Mouse (Mus musculus): ENCODE data around the gene Tldc2.

The Tldc2 gene

DNA sequence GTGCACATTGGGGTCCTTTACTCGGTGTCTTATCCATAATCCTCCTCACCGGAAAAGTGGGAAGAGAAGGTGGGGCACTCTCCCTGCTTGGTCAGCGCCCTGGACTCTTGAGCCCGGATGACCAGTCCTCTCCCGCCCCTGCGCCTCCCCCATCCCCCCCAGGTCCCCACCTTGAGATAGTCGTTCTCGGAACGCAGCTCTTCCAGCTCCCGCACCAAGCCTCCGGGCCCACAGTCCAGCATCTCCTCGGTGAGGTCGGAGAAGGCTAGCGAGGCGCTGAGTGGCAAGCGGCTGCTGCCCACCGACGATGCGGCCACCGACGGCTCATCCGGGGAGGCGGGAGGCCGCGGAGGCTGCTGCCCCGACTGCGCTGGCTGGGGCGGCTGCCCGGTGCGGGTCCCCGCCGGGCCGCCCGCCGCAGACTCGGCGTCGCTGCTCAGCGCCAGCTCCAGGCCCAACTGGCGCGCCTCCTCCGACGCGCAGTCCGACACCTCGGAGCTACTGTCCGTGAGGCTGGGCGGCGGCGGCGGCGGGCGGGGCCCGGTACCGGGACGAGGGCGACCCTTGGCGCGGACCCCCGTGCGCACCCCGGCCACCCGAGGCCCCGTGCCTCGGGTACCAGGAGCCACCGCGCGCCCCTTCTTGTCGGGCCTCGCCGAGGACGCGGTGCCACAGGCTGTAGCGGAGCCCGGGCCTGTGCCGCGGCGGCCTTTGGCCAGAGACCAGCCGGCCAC is 8.6 kb upstream of the Tldc2 start:
- no peak for DNase-seq (ENCODE audit: low spot score)

DNA sequence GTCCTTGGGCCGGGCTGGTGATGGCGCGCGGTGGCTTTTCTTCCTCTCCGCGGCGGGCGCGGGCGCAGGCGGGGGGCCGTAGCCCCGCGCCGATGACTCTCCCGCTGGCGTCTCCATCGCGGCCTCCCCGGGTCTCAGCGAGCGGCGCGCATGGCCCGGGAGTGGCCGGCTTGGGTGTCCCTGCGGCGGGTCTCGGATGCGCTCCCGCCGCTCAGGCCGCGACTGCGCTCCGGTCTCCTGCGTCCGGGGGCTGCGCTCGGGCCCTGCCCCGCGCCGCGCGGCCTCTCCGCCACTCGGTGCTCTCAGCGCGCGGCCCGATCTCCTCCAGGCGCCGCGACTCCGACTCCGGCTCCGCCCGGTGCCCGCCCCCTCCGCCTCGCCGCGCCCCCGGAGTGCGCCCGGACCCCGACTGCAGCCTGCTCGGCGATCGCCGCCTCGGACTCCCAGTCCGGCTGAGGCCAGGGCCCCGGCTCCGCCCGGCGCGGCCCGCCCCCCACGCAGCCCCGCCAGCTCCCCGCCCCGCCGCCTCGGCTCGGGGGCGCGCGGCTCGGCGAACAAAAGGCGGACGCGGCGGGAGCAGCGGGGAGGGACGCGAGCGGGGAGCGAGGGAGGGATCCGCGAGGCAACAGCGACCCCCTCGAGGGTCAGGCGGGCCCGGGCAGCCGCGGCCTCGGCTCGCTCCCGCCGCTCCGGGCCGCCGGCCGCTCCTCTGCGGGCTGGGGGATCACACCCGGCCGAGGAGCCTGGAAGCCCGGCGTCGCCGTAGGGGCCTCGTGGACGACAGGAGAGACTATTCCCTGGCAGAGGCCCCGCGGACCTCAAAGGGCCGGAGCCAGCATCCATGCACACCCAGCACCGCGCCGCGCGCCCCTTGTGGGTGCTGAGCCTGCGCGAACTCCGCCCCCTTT is 7.8 kb upstream of the Tldc2 start, which contains the start of gene Soga1:
Gene Soga1 (minus strand): TSS at position 462 of the 908 bp plus-strand sequence.
- no peak for DNase-seq (ENCODE audit: low spot score)

DNA sequence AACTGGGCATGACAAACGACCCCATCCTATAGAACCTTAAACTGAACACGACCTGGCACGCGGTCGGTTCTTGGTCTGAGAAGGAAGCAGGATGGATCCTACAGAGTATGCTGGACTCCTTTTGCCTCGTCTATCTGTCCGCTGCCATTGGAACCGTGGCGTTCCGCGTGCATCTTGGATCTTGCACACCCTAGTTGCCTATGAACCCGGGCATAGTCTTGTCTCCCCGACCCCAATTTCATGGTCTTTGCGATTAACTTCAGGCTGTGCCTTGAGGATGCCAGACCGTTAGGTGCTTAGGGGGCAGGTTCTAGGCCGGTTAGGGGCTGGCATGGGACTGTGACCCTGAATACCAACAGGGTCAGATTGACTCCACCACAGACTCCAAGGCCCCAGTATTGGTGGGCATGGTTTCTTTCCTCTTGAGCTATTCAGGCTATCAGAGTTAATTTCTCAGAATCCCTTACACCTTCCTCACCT is 7.1 kb upstream of the Tldc2 start:
- DNase-seq (ENCODE audit: low spot score): no peak

DNA sequence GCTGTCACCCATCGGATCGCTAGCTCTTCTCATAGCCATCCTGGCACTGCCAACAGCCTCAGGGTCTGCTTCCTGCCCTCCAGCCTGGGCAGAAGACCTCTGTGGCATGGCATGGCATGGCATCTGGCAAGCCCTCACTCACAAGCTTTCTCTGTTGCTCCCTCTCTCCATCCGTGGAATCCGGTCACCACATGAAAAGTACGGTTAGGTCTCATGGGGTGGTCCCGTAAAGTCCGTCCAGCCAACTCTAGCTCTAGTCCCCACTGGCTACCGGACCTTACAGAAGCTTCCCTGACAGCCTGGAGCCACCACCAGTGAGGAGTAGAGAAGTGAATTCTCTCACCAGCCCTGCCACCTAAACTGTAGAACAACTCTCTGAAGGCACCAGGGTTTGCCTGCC is 5.5 kb upstream of the Tldc2 start:
- no peak for DNase-seq (ENCODE audit: low spot score)

DNA sequence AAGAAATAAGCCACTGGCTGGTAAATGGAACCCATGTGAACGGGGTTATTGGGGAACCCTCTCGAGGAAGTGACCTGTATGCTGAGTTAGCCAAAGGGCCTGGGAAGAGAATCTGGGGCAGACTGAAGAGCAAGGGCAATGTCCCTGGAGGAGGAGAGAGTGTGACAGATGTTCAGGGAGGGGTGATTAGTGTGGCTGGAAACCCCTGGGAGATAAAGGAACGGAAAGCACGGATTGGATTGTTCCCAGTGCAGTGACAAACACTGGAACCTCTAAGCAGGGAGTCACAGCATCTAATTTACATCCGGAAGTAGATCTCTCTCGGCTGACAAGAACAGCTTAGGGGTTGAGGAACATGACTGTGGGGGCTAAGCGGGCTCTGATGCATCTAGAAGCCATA is 4.9 kb upstream of the Tldc2 start:
- no peak for DNase-seq (ENCODE audit: low spot score)

DNA sequence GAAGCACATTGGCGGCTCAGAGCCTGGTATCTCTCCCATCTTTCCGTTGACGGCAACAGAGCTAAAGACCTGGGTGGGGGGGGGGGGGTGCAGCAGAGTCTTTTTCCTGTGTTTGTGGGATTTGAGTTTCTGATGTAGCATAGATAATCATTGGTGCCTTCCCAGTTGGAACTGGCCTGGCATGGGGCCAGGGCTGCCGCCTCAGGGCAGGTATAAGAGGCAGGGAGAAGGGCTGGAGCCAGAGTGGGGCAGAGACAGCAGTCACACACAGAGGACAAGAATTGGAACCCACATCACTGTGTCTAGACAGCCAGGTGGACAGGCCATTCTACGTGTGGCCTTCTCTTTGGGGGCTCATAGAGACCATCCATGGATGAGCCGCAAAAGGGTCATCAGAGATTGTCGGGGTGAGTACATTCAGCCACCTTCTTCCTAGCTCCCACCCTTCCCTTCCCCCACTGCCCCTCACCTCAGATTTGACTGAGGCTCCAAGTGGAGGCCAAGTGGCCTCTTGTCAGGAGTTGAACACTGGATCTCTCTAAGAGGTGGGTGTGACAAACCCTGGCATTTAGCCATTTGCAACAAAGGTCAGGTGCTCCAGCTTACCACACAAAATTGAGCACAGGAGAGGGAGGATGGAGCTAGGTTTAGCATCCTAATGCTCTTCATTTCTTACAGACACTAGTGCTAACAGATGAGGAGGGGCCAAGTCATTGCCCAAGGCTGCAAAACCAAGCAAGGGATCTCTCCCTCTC is 1.8 kb upstream of the Tldc2 start:
- DNase-seq (ENCODE audit: low spot score): no peak

DNA sequence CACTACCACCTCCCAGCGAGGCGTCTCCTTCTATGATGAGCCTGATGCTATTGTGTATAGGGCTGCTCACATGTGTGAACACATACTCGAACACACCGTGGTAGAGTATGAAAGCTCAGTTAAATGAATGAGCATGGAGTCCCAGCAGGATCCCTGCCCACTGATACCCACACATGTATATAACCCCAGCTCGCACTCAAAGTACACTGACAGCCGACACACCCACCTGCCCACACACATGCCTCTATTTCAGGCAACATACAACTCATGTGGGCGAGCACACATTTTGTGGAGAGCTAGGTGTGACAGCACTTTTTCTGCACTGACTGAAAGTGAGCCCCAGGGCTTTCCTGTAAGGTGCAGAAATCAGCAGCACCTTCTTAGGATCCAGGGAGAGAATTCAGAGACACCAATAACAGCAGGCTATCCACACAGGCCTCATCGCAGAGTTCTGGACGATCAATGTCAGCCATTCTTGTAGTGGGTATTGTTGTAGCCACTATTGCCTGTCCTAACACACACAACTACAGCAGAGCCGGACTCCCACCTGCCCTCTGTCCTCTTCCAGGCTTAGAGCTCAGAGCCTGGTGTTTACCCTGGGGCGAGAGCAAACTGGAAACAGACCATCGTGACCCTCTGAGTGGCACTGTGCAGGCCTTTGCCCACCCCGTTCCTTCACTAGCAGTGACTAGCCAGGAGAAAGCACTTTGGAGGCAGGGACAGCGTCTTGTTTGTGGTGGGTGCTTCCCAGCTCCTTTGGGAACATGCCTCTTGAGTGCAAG is 872 bp downstream of the Tldc2 start:
- DNase-seq (ENCODE audit: low spot score): no peak

DNA sequence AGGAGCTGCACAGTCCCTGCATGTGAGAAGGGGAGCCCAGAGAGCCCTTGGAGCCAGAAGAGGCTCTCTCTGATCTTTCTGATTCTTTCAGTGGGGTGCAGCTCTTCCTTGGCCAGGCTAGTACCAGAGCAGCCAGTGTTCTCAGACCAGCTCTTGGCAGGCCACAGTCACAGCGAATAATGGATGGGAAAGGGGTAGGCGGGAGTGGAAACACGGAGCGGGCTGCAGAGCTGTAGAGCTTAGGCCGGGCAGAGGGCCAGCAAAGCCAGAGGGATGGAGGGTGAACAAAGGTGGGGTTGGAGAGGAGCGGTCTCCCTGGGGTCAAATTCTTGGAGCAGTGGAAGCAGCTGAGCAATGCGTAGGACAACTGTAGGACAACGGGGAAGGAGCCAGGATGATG is 5.2 kb downstream of the Tldc2 start:
- no peak for DNase-seq (ENCODE audit: low spot score)

DNA sequence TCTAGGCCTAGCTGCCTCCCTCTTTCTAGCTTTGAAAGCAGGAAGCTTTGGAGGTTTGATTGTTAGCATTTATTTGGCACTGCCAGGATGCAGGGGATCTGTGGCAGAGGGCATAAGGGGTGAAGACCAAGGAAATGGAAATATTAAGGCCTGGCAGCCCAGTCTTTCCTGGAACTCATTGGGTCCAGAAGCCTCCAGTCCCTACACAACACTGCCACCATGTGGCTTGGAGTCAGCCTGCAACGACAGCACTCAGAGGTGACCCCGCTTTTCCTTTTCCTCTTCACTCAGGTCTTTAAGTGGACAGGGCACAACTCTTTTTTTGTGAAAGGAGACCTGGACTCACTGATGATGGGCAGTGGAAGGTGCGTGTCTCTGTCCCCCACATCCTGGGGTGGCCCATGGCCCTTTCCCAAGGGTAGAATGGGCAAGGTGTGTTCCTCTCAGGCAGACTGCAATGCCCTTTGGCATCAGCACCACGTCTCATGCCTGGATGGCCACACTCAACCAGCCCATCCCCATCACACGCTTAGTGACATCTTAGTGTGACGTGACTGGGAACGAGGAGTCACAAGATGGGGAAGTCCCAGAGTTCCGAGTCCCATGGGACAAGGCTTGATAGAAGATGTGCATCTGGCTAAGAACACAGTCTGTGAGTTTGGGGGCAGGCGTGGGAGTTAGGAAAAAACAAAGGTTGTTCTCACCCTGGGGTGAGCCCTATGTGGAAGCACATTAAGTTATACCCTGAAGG is 8.3 kb downstream of the Tldc2 start:
- DNase-seq (ENCODE audit: low spot score): peak; percentile 43

DNA sequence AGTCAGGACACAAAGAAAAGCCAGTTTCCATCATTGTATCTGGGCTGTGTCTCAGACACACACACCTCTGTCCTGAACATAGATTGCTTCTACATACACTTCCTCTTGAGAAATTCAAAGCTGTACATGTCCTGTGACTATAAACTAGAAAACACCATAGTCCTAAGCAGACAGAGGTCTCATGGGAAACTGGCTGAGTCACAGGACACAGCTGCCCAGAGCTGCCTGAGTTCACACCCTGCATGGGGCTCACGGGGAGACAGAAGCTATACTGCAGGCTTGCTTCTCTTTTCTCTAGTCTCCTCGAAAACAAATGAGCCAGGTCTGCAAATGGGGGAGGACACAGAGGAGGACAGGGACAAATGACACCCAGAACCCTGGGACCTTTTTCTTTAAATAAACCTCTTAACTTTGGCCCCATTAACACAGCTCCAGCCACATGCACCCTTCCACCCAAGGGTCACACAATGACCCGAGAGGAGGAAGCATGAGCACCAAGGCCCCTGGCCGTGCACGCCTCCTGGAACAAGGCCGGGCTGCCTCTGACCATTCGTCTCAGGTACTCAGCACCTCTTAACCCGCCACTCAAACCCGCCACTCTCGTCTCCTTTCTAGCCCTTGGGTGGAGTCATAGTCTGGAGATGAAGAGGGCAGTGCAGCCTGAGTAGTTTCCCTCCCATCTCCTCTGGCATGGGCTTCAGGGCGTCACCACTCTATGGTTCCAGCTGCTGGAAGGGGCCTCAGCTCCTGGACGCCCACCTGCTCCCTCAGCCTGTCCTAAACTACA is 12.9 kb downstream of the Tldc2 start:
- DNase-seq (ENCODE audit: low spot score): no peak

DNA sequence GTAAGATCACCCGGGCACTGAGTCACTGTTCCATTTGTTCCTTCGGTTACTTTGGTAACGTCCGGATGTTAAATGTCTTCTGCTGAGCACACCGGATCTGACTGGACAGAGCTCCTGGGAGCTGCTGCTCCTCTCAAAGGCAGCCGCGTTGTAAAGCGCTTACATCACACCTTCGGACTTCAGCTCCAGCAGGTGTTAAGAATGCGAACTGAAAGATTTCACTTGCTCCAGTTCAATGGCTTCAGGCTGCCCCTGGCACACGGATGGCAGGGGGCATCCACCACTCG is 13.4 kb downstream of the Tldc2 start:
- DNase-seq (ENCODE audit: low spot score): no peak

DNA sequence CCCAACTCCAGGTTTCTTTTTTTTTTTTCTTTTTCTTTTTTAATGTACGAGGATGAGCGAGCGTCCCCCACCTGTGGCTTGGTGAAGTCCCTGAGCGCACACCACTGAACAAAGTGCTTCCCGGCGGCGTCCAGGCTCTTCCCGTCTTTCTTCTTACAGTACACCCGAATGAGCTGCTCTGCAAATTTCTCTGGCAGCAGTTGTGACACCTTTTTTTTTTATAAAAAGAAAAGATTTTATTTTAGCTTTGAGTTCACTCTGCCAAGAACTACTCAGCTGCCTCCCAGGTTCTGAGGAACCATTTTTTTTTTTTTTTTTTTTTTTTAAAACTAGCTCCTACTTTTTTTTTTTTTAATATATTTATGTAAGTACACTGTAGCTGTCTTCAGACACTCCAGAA is 14.8 kb downstream of the Tldc2 start:
- DNase-seq (ENCODE audit: low spot score): no peak

DNA sequence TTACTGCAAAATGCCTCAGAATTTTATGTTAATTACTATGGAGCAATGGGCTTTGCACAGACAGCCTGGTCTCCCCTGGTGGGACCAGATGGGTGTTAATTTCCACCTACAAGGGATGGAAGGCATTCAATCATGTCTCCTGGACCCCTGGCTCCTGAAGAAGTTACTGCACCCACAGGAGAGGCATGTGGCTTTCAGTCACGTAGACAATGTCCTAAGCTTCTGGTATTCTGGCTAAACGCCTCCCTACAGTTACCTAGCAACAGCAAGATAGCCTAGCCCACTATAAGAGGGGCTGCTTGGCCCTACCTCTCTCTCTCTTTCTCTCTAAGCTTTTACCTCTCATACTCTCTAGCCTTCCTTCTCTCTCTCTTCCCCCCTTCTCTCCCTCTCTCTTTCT is 15.4 kb downstream of the Tldc2 start:
- no peak for DNase-seq (ENCODE audit: low spot score)

DNA sequence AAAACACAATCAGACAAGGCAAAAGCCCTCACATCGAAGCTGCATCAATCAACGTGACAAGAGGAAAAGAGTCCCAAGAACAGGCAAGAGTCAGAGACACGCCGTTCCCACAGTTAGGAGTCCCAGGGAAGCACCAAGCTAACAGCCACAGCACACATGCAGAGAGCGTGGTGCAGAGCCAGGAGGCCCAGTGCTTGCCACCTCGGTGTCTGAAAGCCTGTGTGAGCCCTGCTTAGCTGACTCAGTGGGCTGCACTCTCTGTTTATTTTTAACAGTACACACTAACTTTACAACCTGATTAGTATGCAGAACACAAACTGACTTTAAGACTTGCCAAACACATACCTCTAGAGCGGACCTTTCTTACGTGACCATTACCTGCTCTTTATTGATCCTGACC is 17.6 kb downstream of the Tldc2 start:
- DNase-seq (ENCODE audit: low spot score): no peak

DNA sequence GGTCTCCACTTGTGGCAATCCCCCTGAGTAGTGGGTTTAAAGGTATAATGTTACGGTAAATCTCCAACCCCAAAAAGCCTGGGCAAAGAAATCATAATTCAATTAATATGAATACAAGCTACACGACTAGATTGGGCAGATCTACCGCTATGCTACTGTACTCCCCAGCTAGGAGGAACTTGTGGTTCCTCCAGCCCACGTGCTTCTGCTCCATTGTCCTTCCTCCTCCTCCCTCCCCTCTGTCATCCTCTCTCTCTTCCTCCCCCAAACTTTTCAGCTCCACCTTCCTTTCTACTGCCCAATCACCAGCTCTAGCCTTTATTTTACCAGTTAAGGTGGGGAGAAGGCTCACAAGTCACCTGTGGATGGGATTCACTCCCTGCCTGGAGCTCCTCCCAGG is 21.4 kb downstream of the Tldc2 start:
- DNase-seq (ENCODE audit: low spot score): no peak

DNA sequence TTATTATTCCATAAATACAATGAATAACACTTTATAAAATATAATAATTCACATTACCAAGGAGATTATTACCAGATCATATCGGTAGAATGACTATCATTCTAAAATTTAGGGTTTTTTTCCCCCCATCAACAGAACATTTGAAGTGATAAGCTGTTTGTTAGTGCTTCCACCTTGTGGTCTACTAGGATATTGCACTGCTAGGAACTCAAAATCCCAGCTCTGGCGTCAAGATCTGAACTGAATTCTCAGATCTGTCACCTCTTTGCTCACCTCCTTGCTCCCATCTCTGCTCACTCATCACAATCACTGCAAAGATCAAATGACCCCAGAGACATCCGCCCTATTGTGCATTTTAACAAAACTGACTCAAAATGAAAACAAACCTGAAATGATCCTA is 30.1 kb downstream of the Tldc2 start:
- DNase-seq (ENCODE audit: low spot score): peak; percentile 55

DNA sequence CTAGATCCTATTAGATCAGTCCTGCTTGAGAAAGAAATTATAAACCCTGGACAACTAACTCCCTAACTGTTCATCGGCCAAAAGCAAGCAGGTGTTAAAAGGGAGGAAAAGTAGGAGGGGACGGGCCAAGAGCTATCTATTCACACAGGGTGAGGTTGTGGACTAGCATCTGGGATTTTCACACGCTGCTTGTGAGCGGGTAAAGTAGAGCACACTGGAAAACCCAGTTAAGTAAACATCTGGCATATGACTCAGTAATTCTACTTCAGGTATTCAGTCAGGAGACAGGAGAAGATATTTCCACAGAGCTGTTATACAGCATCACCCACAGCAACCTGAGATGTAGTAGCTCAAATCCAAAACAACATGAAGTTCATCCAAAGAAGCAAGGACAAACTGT is 31.7 kb downstream of the Tldc2 start:
- DNase-seq (ENCODE audit: low spot score): no peak

DNA sequence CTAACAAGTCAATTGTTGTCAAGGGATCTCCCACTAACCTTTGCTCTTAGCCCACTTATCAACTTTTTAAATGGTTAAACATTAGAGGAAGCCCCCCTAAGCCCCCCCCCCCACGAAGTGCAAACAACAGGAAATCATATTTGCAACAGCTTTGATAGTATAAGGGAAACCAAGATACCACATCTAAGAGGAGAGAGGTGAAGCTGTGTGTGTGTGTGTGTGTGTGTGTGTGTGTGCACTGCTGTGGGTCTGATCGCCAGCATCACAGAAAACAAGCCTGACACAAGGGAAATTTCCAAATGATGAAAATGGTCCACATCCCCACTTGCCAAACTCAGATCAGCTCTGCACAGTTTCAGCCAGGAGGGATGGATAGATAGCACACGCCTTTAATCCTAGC is 32.2 kb downstream of the Tldc2 start:
- DNase-seq (ENCODE audit: low spot score): no peak

DNA sequence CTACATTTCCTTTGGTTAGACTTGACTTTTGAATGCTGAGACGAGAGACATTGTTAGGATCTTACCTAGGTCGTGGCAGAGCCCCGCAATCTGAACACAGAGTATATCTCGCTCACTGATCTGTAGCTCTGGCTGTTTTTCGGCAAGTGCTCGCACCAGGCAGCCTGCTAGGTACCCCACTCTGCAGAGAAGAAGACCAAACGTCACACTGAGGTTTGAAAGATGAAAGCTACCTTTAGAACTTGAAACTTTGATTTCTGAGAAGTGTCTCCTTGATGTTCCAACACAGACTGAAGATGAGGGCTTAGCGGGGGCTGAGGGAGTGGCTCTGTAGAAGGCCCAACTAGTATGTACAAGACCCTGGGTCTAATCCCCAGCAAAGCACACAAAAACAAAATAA is 34.9 kb downstream of the Tldc2 start:
- DNase-seq (ENCODE audit: low spot score): no peak

DNA sequence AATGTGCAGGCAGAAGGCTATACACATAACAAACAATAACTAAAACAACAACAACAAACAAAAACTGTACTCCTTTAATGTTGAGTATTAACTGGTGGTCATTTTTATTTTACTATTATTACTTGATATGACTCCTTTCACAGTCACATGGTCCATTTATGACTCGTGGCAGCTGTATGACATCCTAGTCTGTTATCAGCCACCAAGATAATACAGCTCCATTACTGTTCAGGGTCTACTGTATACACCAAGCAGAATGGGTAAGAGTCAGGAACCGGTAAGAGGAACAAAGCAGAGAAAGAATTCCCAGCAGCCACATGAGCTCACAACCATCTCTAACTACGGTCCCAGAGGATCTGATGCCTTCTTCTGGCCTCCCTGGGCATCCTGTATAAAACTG is 38.4 kb downstream of the Tldc2 start:
- DNase-seq (ENCODE audit: low spot score): no peak
